Mouse (Mus musculus): ENCODE results near the gene Chek2. TPM values are rescaled to one million over a fixed set of nuclear protein-coding genes. Genes with fewer than 3 reads are reported as not detected.
"Not testable (repeated sequence)": the region's sequence is repeated elsewhere in the genome, so short reads cannot be mapped to it uniquely, and the experiment has no call there.

Chek2 gene
- polyA plus RNA-seq, 1 experiment from 2014 or later = 45.6 TPM

- no peaks in the 10 kb centered on the region for H3K9me3 ChIP-seq (ENCODE audit: control insufficient read depth, low read length)
- H3K9ac ChIP-seq (ENCODE audit: low read length) = no peak overlapping the region
- no peak for DNase-seq (ENCODE audit: low spot score)
- no peak for ATAC-seq (replicated peaks; ENCODE audit: low FRiP score)
- no peaks in the 10 kb centered on the region for H3K36me3 ChIP-seq (ENCODE audit: control insufficient read depth, insufficient read depth, low read length)
- no peak overlapping the region for H3K4me2 ChIP-seq (ENCODE audit: low read depth, low read length, severe bottlenecking)
- 91% methylated on average over 5 of the region's 5 CpGs for WGBS
- no peaks in the 10 kb centered on the region for H3K27me3 ChIP-seq (ENCODE audit: control insufficient read depth, insufficient read depth, low read length)
- H3K4me3 ChIP-seq (ENCODE audit: low read depth, low read length) = no peak overlapping the region
- no peak overlapping the region for H3K27ac ChIP-seq (ENCODE audit: low read depth, low read length)
- no peaks in the 10 kb centered on the region for H3K4me1 ChIP-seq (replicated peaks; ENCODE audit: control insufficient read depth, insufficient read depth, low read length)
Observed at GRCm38 (mm10) chr5:110831036-110831720, 8.6 kb upstream of the Chek2 start.

GRCm38 (mm10) chr5:110835959-110836358 is 3.8 kb upstream of the Chek2 start:
- ATAC-seq (replicated peaks; ENCODE audit: low FRiP score) = no peak
- 38% methylated on average over 3 of the region's 3 CpGs for WGBS

DNA sequence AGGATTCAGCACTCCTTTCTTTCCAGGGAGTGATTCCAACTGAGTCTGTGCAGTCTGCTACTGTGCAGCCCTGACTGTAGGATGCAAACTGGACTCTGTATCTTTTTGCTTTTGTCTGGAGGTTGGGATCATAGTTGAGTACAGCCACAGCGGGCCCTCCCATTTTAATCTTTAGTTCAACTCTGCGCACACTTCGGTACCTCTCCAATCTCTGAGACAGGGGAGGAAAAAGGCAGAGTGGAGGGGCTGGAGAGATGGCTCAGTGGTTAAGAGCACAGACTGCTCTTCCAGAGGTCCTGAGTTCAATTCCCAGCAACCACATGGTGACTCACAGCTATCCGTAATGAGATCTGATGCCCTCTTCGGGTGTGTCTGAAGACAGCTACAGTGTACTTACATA is 1.8 kb upstream of the Chek2 start:
- WGBS = 87% methylated on average over 5 of the region's 5 CpGs
- H3K27me3 ChIP-seq (ENCODE audit: control insufficient read depth, insufficient read depth, low read length); H3K4me1 ChIP-seq (replicated peaks; ENCODE audit: control insufficient read depth, insufficient read depth, low read length); H3K9ac ChIP-seq (ENCODE audit: low read length); H3K9me3 ChIP-seq (ENCODE audit: control insufficient read depth, low read length); H3K27ac ChIP-seq (ENCODE audit: low read depth, low read length); H3K4me2 ChIP-seq (ENCODE audit: low read depth, low read length, severe bottlenecking); ATAC-seq (replicated peaks; ENCODE audit: low FRiP score); DNase-seq (ENCODE audit: low spot score); H3K36me3 ChIP-seq (ENCODE audit: control insufficient read depth, insufficient read depth, low read length); H3K4me3 ChIP-seq (ENCODE audit: low read depth, low read length): not testable (repeated sequence)

More at GRCm38 (mm10) chr5:110835959-110836358, 3.8 kb upstream of the Chek2 start:
- Histone ChIP-seq H3K36me3 (ENCODE audit: control insufficient read depth, insufficient read depth, low read length) (no peaks in the 10 kb centered on the region), H3K9ac (ENCODE audit: low read length) (no peak overlapping the region), H3K27ac (ENCODE audit: low read depth, low read length) (no peak overlapping the region), H3K9me3 (ENCODE audit: control insufficient read depth, low read length) (no peaks in the 10 kb centered on the region), H3K4me2 (ENCODE audit: low read depth, low read length, severe bottlenecking) (no peak overlapping the region), H3K4me3 (ENCODE audit: low read depth, low read length) (no peak overlapping the region), H3K27me3 (ENCODE audit: control insufficient read depth, insufficient read depth, low read length) (no peaks in the 10 kb centered on the region), H3K4me1 (replicated peaks; ENCODE audit: control insufficient read depth, insufficient read depth, low read length) (0 out of 2 replicates have a peak, but pooled peaks cover 2% of the 10 kb centered on the region)
- DNase-seq (ENCODE audit: low spot score) = peak; percentile 63

- Histone ChIP-seq H3K36me3 (ENCODE audit: control insufficient read depth, insufficient read depth, low read length) (no peaks in the 10 kb centered on the region; the same call in 1 of the 2 replicates), H3K9me3 (ENCODE audit: control insufficient read depth, low read length) (no peaks in the 10 kb centered on the region), H3K4me1 (replicated peaks; ENCODE audit: control insufficient read depth, insufficient read depth, low read length) (0 out of 2 replicates have a peak, but pooled peaks cover 4% of the 10 kb centered on the region), H3K4me2 (ENCODE audit: low read depth, low read length, severe bottlenecking) (peak overlapping the region; percentile 73), H3K27ac (ENCODE audit: low read depth, low read length) (no peak overlapping the region), H3K9ac (ENCODE audit: low read length) (peak overlapping the region; percentile 68), H3K4me3 (ENCODE audit: low read depth, low read length) (peak overlapping the region; percentile 56), H3K27me3 (ENCODE audit: control insufficient read depth, insufficient read depth, low read length) (no peaks in the 10 kb centered on the region)
- WGBS = 9% methylated on average over 28 of the region's 28 CpGs
- DNase-seq (ENCODE audit: low spot score) (no peak), ATAC-seq (replicated peaks; ENCODE audit: low FRiP score) (peak; percentile 76; the same call in 1 of the 2 replicates)
Observed at GRCm38 (mm10) chr5:110839038-110839677, 621 bp upstream of the Chek2 start.

DNA sequence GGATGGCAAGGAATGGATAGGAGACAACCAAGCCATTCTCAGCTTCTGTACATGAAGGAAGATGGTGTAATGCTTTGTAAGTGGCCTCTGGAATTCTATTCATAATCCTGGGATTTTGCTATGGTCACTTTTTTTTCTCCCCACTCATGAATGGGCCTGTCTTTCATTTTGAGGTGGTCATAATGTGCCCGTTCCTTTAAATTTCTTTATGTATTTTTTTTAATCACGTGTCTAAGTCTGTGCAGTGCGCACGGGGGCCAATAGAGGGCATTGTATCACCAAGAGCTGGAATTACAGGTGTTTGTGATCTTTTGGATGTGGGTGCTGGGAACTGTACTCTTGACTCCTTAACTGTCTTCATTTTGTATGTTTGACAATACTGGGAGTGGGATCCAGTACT is 686 bp downstream of the Chek2 start:
- peak overlapping the region; percentile 72 for H3K4me2 ChIP-seq (ENCODE audit: low read depth, low read length, severe bottlenecking)
- no peaks in the 10 kb centered on the region for H3K9me3 ChIP-seq (ENCODE audit: control insufficient read depth, low read length)
- no peaks in the 10 kb centered on the region; the same call in 1 of the 2 replicates for H3K36me3 ChIP-seq (ENCODE audit: control insufficient read depth, insufficient read depth, low read length)
- DNase-seq (ENCODE audit: low spot score) (no peak), ATAC-seq (replicated peaks; ENCODE audit: low FRiP score) (no peak)
- H3K9ac ChIP-seq (ENCODE audit: low read length) = peak overlapping the region; percentile 74
- H3K27me3 ChIP-seq (ENCODE audit: control insufficient read depth, insufficient read depth, low read length) = no peaks in the 10 kb centered on the region
- peak overlapping the region; percentile 56 for H3K4me3 ChIP-seq (ENCODE audit: low read depth, low read length)
- 0 out of 2 replicates have a peak, but pooled peaks cover 4% of the 10 kb centered on the region for H3K4me1 ChIP-seq (replicated peaks; ENCODE audit: control insufficient read depth, insufficient read depth, low read length)
- peak overlapping the region; percentile 77 for H3K27ac ChIP-seq (ENCODE audit: low read depth, low read length)
- 12% methylated on average over 4 of the region's 4 CpGs for WGBS

GRCm38 (mm10) chr5:110841046-110841862 is 1.5 kb downstream of the Chek2 start:
- H3K27me3 ChIP-seq (ENCODE audit: control insufficient read depth, insufficient read depth, low read length) = no peaks in the 10 kb centered on the region
- ATAC-seq (replicated peaks; ENCODE audit: low FRiP score) = no peak
- H3K9ac ChIP-seq (ENCODE audit: low read length) = no peak overlapping the region
- no peak overlapping the region for H3K27ac ChIP-seq (ENCODE audit: low read depth, low read length)
- 0 out of 2 replicates have a peak, but pooled peaks cover 4% of the 10 kb centered on the region for H3K4me1 ChIP-seq (replicated peaks; ENCODE audit: control insufficient read depth, insufficient read depth, low read length)
- H3K4me3 ChIP-seq (ENCODE audit: low read depth, low read length) = peak overlapping the region; percentile 56; the same call in 1 of the 2 replicates
- H3K4me2 ChIP-seq (ENCODE audit: low read depth, low read length, severe bottlenecking) = peak overlapping the region; percentile 5; the same call in 1 of the 2 replicates
- no peaks in the 10 kb centered on the region; the same call in 1 of the 2 replicates for H3K36me3 ChIP-seq (ENCODE audit: control insufficient read depth, insufficient read depth, low read length)
- DNase-seq (ENCODE audit: low spot score) = no peak
- H3K9me3 ChIP-seq (ENCODE audit: control insufficient read depth, low read length) = no peaks in the 10 kb centered on the region
- WGBS = 92% methylated on average over 14 of the region's 14 CpGs

DNA sequence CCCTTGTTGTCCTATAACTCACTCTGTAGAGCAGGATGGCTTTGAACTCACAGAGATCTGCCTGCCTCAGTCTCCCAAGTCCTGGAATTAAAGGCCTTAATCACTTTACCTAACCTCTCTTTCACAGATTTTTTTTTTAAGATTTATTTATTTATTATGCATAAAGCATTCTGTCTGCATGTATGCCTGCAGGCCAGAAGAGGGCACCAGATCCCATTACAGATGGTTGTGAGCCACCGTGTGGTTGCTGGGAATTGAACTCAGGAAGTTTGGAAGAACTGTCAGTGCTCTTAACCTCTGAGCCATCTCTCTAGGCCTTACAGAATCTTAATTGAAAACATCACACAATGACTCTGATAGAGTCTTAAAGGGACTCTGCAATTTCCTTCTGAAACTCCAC is 13.2 kb downstream of the Chek2 start:
- H3K9ac ChIP-seq (ENCODE audit: low read length) = no peak overlapping the region
- H3K36me3 ChIP-seq (ENCODE audit: control insufficient read depth, insufficient read depth, low read length) = peaks cover 7% of the 10 kb centered on the region; the same call in 1 of the 2 replicates
- DNase-seq (ENCODE audit: low spot score) (no peak), ATAC-seq (replicated peaks; ENCODE audit: low FRiP score) (no peak)
- H3K4me2 ChIP-seq (ENCODE audit: low read depth, low read length, severe bottlenecking) = no peak overlapping the region
- no peak overlapping the region for H3K4me3 ChIP-seq (ENCODE audit: low read depth, low read length)
- H3K4me1 ChIP-seq (replicated peaks; ENCODE audit: control insufficient read depth, insufficient read depth, low read length) = no peaks in the 10 kb centered on the region
- H3K27ac ChIP-seq (ENCODE audit: low read depth, low read length) = no peak overlapping the region
- 86% methylated on average over 1 of the region's 1 CpGs for WGBS
- H3K9me3 ChIP-seq (ENCODE audit: control insufficient read depth, low read length) = no peaks in the 10 kb centered on the region
- no peaks in the 10 kb centered on the region for H3K27me3 ChIP-seq (ENCODE audit: control insufficient read depth, insufficient read depth, low read length)

DNA sequence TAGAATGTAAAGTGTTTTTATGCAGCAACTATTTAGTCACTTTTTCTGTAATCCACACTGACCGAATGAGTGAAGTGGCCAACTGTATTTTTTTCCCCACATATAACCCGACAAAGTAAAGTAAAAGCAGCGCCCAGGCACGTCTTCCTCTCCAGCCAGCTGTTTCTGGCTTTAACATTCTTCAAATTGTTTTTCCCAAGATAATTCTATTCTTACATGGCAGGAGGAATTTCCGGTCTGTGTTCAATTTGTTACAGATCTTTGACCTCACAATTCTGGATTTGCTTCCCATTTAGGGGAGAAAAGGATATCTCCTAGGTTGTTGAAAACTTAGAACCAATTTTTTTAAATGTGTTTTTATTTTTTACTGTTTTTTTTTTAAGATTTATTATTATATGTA is 17.3 kb downstream of the Chek2 start:
- H3K27me3 ChIP-seq (ENCODE audit: control insufficient read depth, insufficient read depth, low read length) = no peaks in the 10 kb centered on the region
- no peak for DNase-seq (ENCODE audit: low spot score)
- H3K4me2 ChIP-seq (ENCODE audit: low read depth, low read length, severe bottlenecking) = no peak overlapping the region
- no peak overlapping the region for H3K27ac ChIP-seq (ENCODE audit: low read depth, low read length)
- no peaks in the 10 kb centered on the region for H3K4me1 ChIP-seq (replicated peaks; ENCODE audit: control insufficient read depth, insufficient read depth, low read length)
- H3K4me3 ChIP-seq (ENCODE audit: low read depth, low read length) = no peak overlapping the region
- no peak for ATAC-seq (replicated peaks; ENCODE audit: low FRiP score)
- WGBS = 88% methylated on average over 5 of the region's 5 CpGs
- peaks cover 3% of the 10 kb centered on the region; the same call in 1 of the 2 replicates for H3K36me3 ChIP-seq (ENCODE audit: control insufficient read depth, insufficient read depth, low read length)
- no peak overlapping the region for H3K9ac ChIP-seq (ENCODE audit: low read length)
- no peaks in the 10 kb centered on the region for H3K9me3 ChIP-seq (ENCODE audit: control insufficient read depth, low read length)
